Mouse (Mus musculus): ENCODE measurements around the gene Lrg1. TPM values are rescaled to one million over a fixed set of nuclear protein-coding genes. Genes with fewer than 3 reads are reported as not detected.

Gene Lrg1
- polyA plus RNA-seq, 1 experiment from 2014 or later, result not detected

DNA sequence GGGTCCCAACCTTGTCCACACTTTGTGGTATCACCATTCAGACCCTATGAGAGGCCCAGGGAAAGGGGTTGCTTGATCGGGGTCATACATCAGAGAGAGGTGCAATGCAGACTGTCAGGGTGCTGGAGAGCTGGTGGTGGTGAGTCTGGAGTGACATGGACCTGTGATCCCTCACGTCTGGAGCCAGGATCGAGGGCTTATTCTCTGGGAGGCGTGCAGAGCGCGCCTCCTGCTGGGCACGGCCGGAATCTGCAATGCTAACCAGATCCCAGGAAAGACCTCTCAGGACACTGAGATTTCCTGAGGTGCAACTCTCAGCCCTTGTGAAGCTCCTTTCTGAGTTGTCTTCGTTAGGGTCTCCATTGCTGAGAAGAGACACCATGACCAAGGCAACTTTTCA, 37.9 kb upstream of the Lrg1 start:
- DNase-seq (ENCODE audit: low spot score), result peak; percentile 83
- no peak overlapping the region for H3K4me2 ChIP-seq (ENCODE audit: low read length)
- H3K27me3 ChIP-seq (replicated peaks; ENCODE audit: control insufficient read depth, insufficient read depth, low read length), result peaks cover 18% of the 10 kb centered on the region; the same call in 1 of the 2 replicates
- H3K4me1 ChIP-seq (replicated peaks; ENCODE audit: control insufficient read depth, insufficient read depth, low read length), result peaks cover 10% of the 10 kb centered on the region
- no peaks in the 10 kb centered on the region for H3K9me3 ChIP-seq (ENCODE audit: control insufficient read depth, low read length)
- 3% methylated on average over 9 of the region's 9 CpGs for WGBS
- peak; percentile 32; the same call in 1 of the 2 replicates for ATAC-seq (replicated peaks; ENCODE audit: low FRiP score, low TSS enrichment, low read depth)
- H3K27ac ChIP-seq (ENCODE audit: low read depth), result no peak overlapping the region
- H3K36me3 ChIP-seq (ENCODE audit: control insufficient read depth, insufficient read depth, low read length), result no peaks in the 10 kb centered on the region
- no peak overlapping the region for H3K9ac ChIP-seq (ENCODE audit: low read length)
- H3K4me3 ChIP-seq (ENCODE audit: low read depth, low read length), result no peak overlapping the region

DNA sequence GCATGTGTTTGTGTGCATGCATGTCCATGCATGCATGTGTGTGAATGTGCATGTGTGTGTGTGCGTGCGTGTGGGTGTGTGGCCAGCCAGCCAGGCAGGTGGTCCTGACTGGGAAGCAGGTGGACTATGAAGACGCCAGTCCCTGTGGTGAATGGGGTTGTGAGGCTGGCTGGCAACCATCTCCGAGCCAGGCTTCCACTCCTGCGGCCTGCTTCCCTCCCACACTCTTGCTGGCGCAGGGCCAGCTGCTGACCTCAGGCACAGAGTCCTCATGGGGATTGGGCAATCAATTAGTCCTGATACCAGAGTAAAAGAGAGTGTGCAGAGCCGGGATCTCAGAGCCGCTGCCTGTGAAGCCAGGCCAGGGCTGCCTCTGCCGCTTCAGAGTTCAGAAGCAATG, 31.8 kb upstream of the Lrg1 start:
- Histone ChIP-seq H3K9ac (ENCODE audit: low read length) (no peak overlapping the region), H3K4me3 (ENCODE audit: low read depth, low read length) (no peak overlapping the region), H3K27ac (ENCODE audit: low read depth) (no peak overlapping the region), H3K4me2 (ENCODE audit: low read length) (no peak overlapping the region), H3K27me3 (replicated peaks; ENCODE audit: control insufficient read depth, insufficient read depth, low read length) (peaks cover 53% of the 10 kb centered on the region), H3K4me1 (replicated peaks; ENCODE audit: control insufficient read depth, insufficient read depth, low read length) (no peaks in the 10 kb centered on the region), H3K36me3 (ENCODE audit: control insufficient read depth, insufficient read depth, low read length) (no peaks in the 10 kb centered on the region), H3K9me3 (ENCODE audit: control insufficient read depth, low read length) (no peaks in the 10 kb centered on the region)
- DNase-seq (ENCODE audit: low spot score), result peak; percentile 71
- ATAC-seq (replicated peaks; ENCODE audit: low FRiP score, low TSS enrichment, low read depth), result peak; percentile 50
- WGBS, result 33% methylated on average over 9 of the region's 9 CpGs

- Histone ChIP-seq H3K36me3 (ENCODE audit: control insufficient read depth, insufficient read depth, low read length) (no peaks in the 10 kb centered on the region), H3K4me3 (ENCODE audit: low read depth, low read length) (no peak overlapping the region), H3K9ac (ENCODE audit: low read length) (no peak overlapping the region), H3K4me1 (replicated peaks; ENCODE audit: control insufficient read depth, insufficient read depth, low read length) (no peaks in the 10 kb centered on the region), H3K27me3 (replicated peaks; ENCODE audit: control insufficient read depth, insufficient read depth, low read length) (peaks cover 59% of the 10 kb centered on the region), H3K4me2 (ENCODE audit: low read length) (no peak overlapping the region), H3K27ac (ENCODE audit: low read depth) (no peak overlapping the region), H3K9me3 (ENCODE audit: control insufficient read depth, low read length) (no peaks in the 10 kb centered on the region)
- WGBS, result 43% methylated on average over 2 of the region's 2 CpGs
- ATAC-seq (replicated peaks; ENCODE audit: low FRiP score, low TSS enrichment, low read depth), result no peak
- no peak for DNase-seq (ENCODE audit: low spot score)
Observed at GRCm38 (mm10) chr17:56149897-56150296, 28.1 kb upstream of the Lrg1 start.

GRCm38 (mm10) chr17:56148790-56149618, 27.2 kb upstream of the Lrg1 start:
- ATAC-seq (replicated peaks; ENCODE audit: low FRiP score, low TSS enrichment, low read depth) (0 out of 2 replicates have a peak, but pooled peaks have one; percentile 37), DNase-seq (ENCODE audit: low spot score) (no peak)
- under 1% methylated on average over 25 of the region's 30 CpGs for WGBS
- Histone ChIP-seq H3K9ac (ENCODE audit: low read length) (no peak overlapping the region), H3K4me3 (ENCODE audit: low read depth, low read length) (peak overlapping the region; percentile 10; the same call in 1 of the 2 replicates), H3K4me2 (ENCODE audit: low read length) (peak overlapping the region; percentile 38), H3K4me1 (replicated peaks; ENCODE audit: control insufficient read depth, insufficient read depth, low read length) (no peaks in the 10 kb centered on the region), H3K27me3 (replicated peaks; ENCODE audit: control insufficient read depth, insufficient read depth, low read length) (peaks cover 55% of the 10 kb centered on the region), H3K36me3 (ENCODE audit: control insufficient read depth, insufficient read depth, low read length) (no peaks in the 10 kb centered on the region), H3K9me3 (ENCODE audit: control insufficient read depth, low read length) (no peaks in the 10 kb centered on the region), H3K27ac (ENCODE audit: low read depth) (no peak overlapping the region)

DNA sequence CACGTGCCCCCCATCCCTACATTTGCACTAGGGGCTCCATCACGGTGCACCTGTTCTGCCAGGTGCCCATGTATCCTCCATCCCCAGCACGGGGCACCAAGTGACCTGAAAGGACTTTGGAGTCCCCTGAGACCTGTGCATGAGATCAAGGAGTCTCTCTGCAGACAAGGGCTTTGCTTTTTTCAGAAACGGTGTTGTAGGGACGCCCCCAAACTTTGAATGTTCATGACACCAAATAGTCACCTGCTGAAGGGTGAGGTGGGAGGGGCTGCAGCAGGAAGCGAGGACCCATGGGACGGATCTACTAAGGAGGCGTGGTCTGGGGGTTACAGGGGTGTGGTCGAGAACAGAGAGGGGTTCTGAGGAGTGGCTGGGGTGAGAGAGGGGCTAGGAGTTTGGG, 26.5 kb upstream of the Lrg1 start:
- H3K4me1 ChIP-seq (replicated peaks; ENCODE audit: control insufficient read depth, insufficient read depth, low read length), result no peaks in the 10 kb centered on the region
- H3K27me3 ChIP-seq (replicated peaks; ENCODE audit: control insufficient read depth, insufficient read depth, low read length), result peaks cover 58% of the 10 kb centered on the region
- no peaks in the 10 kb centered on the region for H3K36me3 ChIP-seq (ENCODE audit: control insufficient read depth, insufficient read depth, low read length)
- 20% methylated on average over 9 of the region's 9 CpGs for WGBS
- H3K9me3 ChIP-seq (ENCODE audit: control insufficient read depth, low read length), result no peaks in the 10 kb centered on the region
- ATAC-seq (replicated peaks; ENCODE audit: low FRiP score, low TSS enrichment, low read depth), result 0 out of 2 replicates have a peak, but pooled peaks have one; percentile 28
- no peak overlapping the region for H3K9ac ChIP-seq (ENCODE audit: low read length)
- H3K4me2 ChIP-seq (ENCODE audit: low read length), result peak overlapping the region; percentile 38
- no peak overlapping the region; the same call in 1 of the 2 replicates for H3K4me3 ChIP-seq (ENCODE audit: low read depth, low read length)
- no peak overlapping the region for H3K27ac ChIP-seq (ENCODE audit: low read depth)
- no peak for DNase-seq (ENCODE audit: low spot score)

DNA sequence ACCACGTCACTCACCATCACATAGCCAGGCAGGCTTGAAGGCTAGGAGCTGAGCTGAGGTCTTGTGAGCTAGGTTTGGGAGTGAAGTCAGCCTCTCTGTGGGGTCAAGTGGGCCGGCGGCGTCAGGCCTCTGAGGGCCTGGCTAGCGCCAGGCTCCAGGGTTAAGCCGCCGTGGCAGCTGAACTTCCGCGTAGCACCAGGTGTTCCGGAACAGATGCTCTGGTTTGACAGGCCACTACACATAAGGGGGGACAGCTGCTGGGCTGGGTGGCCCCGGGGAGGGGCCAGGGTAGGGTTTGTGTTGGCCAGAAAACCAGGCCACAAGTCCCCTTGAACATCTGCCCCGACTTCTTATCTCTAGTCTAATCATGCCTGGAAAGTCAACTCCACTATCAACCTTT, 25.6 kb upstream of the Lrg1 start:
- no peak overlapping the region for H3K4me2 ChIP-seq (ENCODE audit: low read length)
- whole genome bisulfite sequencing, result 43% methylated on average over 12 of the region's 12 CpGs
- H3K27me3 ChIP-seq (replicated peaks; ENCODE audit: control insufficient read depth, insufficient read depth, low read length), result peaks cover 67% of the 10 kb centered on the region
- H3K9ac ChIP-seq (ENCODE audit: low read length), result no peak overlapping the region
- H3K36me3 ChIP-seq (ENCODE audit: control insufficient read depth, insufficient read depth, low read length), result no peaks in the 10 kb centered on the region
- no peak for ATAC-seq (replicated peaks; ENCODE audit: low FRiP score, low TSS enrichment, low read depth)
- no peaks in the 10 kb centered on the region for H3K9me3 ChIP-seq (ENCODE audit: control insufficient read depth, low read length)
- peaks cover 3% of the 10 kb centered on the region; the same call in 1 of the 2 replicates for H3K4me1 ChIP-seq (replicated peaks; ENCODE audit: control insufficient read depth, insufficient read depth, low read length)
- no peak for DNase-seq (ENCODE audit: low spot score)
- no peak overlapping the region for H3K4me3 ChIP-seq (ENCODE audit: low read depth, low read length)
- H3K27ac ChIP-seq (ENCODE audit: low read depth), result no peak overlapping the region

DNA sequence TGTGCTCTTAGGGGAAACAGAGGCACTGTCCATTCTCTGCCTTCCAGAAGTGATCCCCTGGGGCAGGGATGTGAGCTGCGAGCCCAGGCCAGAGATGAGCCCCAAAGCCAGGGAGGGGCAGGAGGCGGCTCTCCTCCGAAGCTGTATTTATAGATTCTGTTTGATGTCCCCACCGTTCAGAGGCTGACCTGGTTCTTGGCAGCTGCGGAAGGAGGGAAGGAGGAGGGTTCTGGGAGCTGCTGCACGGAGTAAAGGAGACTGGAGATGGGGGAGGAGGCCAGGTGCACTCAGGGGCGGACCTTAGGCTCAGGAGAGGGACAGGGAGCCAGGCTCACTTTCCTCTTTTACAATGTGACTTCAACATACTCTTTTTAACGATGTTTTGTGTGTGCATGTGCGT, 24.3 kb upstream of the Lrg1 start:
- H3K4me3 ChIP-seq (ENCODE audit: low read depth, low read length), result no peak overlapping the region
- no peak for ATAC-seq (replicated peaks; ENCODE audit: low FRiP score, low TSS enrichment, low read depth)
- peaks cover 9% of the 10 kb centered on the region; the same call in 1 of the 2 replicates for H3K4me1 ChIP-seq (replicated peaks; ENCODE audit: control insufficient read depth, insufficient read depth, low read length)
- WGBS, result 15% methylated on average over 9 of the region's 9 CpGs
- no peak overlapping the region for H3K4me2 ChIP-seq (ENCODE audit: low read length)
- H3K36me3 ChIP-seq (ENCODE audit: control insufficient read depth, insufficient read depth, low read length), result no peaks in the 10 kb centered on the region
- no peak overlapping the region for H3K9ac ChIP-seq (ENCODE audit: low read length)
- H3K9me3 ChIP-seq (ENCODE audit: control insufficient read depth, low read length), result no peaks in the 10 kb centered on the region
- no peak for DNase-seq (ENCODE audit: low spot score)
- H3K27me3 ChIP-seq (replicated peaks; ENCODE audit: control insufficient read depth, insufficient read depth, low read length), result peaks cover 71% of the 10 kb centered on the region
- H3K27ac ChIP-seq (ENCODE audit: low read depth), result no peak overlapping the region

DNA sequence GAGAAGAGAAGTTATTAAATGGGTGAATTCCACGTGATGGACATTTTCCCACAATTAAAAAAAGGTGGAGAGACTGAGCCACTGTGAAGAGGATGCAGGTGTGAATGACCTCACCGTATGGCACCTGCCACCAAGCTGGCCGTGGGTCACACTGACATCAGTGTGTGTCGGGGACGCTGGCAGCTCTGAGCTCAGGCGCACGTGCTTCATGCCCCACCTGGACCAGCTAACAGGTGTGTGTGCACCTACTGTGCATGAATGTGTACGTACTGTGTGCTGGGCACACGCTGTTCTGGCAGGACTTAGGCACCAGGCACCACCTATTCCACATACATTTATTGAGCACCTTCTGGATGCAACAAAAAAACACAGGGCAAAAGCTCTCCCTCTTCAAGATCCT, 22.7 kb upstream of the Lrg1 start:
- Histone ChIP-seq H3K27me3 (replicated peaks; ENCODE audit: control insufficient read depth, insufficient read depth, low read length) (peaks cover 72% of the 10 kb centered on the region), H3K9me3 (ENCODE audit: control insufficient read depth, low read length) (no peaks in the 10 kb centered on the region), H3K27ac (ENCODE audit: low read depth) (no peak overlapping the region), H3K9ac (ENCODE audit: low read length) (no peak overlapping the region), H3K4me1 (replicated peaks; ENCODE audit: control insufficient read depth, insufficient read depth, low read length) (peaks cover 12% of the 10 kb centered on the region), H3K4me2 (ENCODE audit: low read length) (no peak overlapping the region), H3K36me3 (ENCODE audit: control insufficient read depth, insufficient read depth, low read length) (no peaks in the 10 kb centered on the region), H3K4me3 (ENCODE audit: low read depth, low read length) (no peak overlapping the region)
- DNase-seq (ENCODE audit: low spot score), result no peak
- WGBS, result 72% methylated on average over 9 of the region's 9 CpGs
- ATAC-seq (replicated peaks; ENCODE audit: low FRiP score, low TSS enrichment, low read depth), result no peak
